Mouse (Mus musculus) small intestine, adult 2 months (tissue): ENCODE results near the gene Hnrnpa1. TPM values are rescaled to one million over a fixed set of nuclear protein-coding genes. Genes with fewer than 3 reads are reported as not detected.
"Not testable (repeated sequence)": the region's sequence is repeated elsewhere in the genome, so short reads cannot be mapped to it uniquely, and the experiment has no call there.

Experiments used
- H3K27ac ChIP-seq: fragments of 200-500 bp; 2 replicates; pipeline ENCODE4 v1.5.1; 2012; ENCODE audit warnings: low read depth, low read length, control low read depth, inconsistent platforms; ENCODE audit not compliant: insufficient read depth
- H3K27me3 ChIP-seq: fragments of 200-500 bp; 2 replicates; pipeline ENCODE4 v1.6.1; 2012; ENCODE audit warnings: mild to moderate bottlenecking, moderate library complexity, low read length, inconsistent platforms; ENCODE audit not compliant: control insufficient read depth, insufficient read depth
- H3K36me3 ChIP-seq: fragments of 200-500 bp; 2 replicates; pipeline ENCODE4 v1.6.1; 2012; ENCODE audit warnings: mild to moderate bottlenecking, low read length, control low read depth, inconsistent platforms; ENCODE audit not compliant: control insufficient read depth, insufficient read depth
- H3K4me1 ChIP-seq: fragments of 200-500 bp; 2 replicates; pipeline ENCODE4 v1.6.1; 2012; ENCODE audit warnings: low read length, inconsistent platforms, mixed read lengths; ENCODE audit not compliant: control insufficient read depth, insufficient read depth, insufficient read length
- H3K4me3 ChIP-seq: fragments of 200-500 bp; 2 replicates; pipeline ENCODE4 v1.5.1; 2012; ENCODE audit warnings: low read depth, mild to moderate bottlenecking, control low read depth, inconsistent platforms, low read length, moderate library complexity
- CTCF ChIP-seq: fragments of 200-500 bp; IDR thresholded peaks from 2 replicates; pipeline ENCODE4 v1.5.1; 2012; ENCODE audit warnings: low read depth, mild to moderate bottlenecking, control low read depth, inconsistent platforms, low read length, moderate library complexity, mixed read lengths; ENCODE audit not compliant: insufficient replicate concordance, insufficient read length; ENCODE audit errors: extremely low read depth
- POLR2A ChIP-seq: fragments of 200-500 bp; IDR thresholded peaks from 2 replicates; pipeline ENCODE4 v1.6.1; 2012; ENCODE audit warnings: low read depth, mild to moderate bottlenecking, control low read depth, inconsistent platforms, low read length, moderate library complexity
- WGBS: fragments of 180-500 bp; shearing (Covaris S2); methylation state at CpG from one replicate; pipeline ENCODE4 v1.1.7; 2018; 5-methylcytosine and 5-hydroxymethylcytosine counted together
- polyA plus RNA-seq: library from polyadenylated mRNA; depleted of rRNA; stranded (reverse); fragments of >200 nt; gene quantifications from 2 replicates; pipeline ENCODE4 v1.2.3, GENCODE M21; 2012

Hnrnpa1 gene
- polyA plus RNA-seq, 1 experiment, result 29.5 TPM

- 76% methylated on average over 2 of the region's 2 CpGs for WGBS
- H3K4me3 ChIP-seq, result no peak overlapping the region
- TF ChIP-seq POLR2A, result no peak
- TF ChIP-seq CTCF, result no peak
- H3K27me3 ChIP-seq, result no peaks in the 10 kb centered on the region
- peaks cover 2% of the 10 kb centered on the region; the same call in 1 of the 2 replicates for H3K4me1 ChIP-seq
- H3K27ac ChIP-seq, result no peak overlapping the region
- 0 out of 2 replicates have a peak, but pooled peaks cover 1% of the 10 kb centered on the region for H3K36me3 ChIP-seq
Observed at GRCm38 (mm10) chr15:103227572-103227971, 12.7 kb upstream of the Hnrnpa1 start.

DNA sequence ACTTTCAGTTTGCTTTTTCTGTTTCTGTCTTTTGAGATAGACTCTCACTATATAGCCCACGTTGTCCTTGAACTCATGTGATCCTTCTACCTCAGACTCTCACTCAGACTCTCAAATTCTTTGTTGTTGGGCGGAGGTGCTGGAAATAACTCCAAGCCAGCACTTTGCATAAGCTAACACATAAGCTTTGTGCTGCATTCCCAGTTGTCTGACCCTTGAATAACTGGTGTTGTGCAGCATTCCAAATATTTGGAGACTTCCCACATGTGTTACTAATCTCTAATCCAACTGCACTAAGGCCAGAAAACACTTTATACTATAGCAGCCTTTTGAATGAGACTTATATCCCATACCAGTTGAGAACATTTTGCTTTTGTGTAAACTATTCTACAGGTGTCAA lies 11.3 kb upstream of the Hnrnpa1 start:
- Histone ChIP-seq H3K27me3 (no peaks in the 10 kb centered on the region), H3K4me3 (no peak overlapping the region), H3K27ac (no peak overlapping the region), H3K4me1 (peaks cover 2% of the 10 kb centered on the region; the same call in 1 of the 2 replicates), H3K36me3 (0 out of 2 replicates have a peak, but pooled peaks cover 1% of the 10 kb centered on the region)
- TF ChIP-seq POLR2A (no peak), CTCF (no peak)
- WGBS, result 52% methylated on average over 2 of the region's 2 CpGs

DNA sequence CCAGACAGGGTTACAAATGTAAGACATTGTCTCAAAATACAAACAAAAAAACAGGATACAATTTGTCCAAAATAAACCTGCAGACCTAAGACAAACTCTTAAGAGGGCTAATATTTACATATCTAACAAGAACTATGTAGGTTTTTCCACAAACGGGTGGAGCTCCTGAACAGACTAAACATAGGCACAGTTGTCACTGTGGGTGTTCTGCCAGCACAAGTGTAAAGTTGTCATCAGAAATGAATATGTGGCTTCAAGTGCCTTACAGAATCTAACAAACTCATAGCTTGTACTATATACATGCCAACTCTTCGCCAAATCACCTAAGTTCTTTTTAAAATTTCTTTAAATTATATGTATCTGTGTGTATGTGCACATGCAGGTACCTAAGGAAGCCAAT lies 7.1 kb upstream of the Hnrnpa1 start:
- Histone ChIP-seq H3K4me3 (no peak overlapping the region), H3K27me3 (no peaks in the 10 kb centered on the region), H3K27ac (no peak overlapping the region), H3K4me1 (peaks cover 2% of the 10 kb centered on the region; the same call in 1 of the 2 replicates), H3K36me3 (0 out of 2 replicates have a peak, but pooled peaks cover 1% of the 10 kb centered on the region)
- TF ChIP-seq POLR2A (no peak), CTCF (no peak)
- 75% methylated on average over 2 of the region's 2 CpGs for WGBS

- TF ChIP-seq POLR2A (no peak), CTCF (no peak)
- Histone ChIP-seq H3K27ac (no peak overlapping the region), H3K27me3 (no peaks in the 10 kb centered on the region), H3K4me3 (no peak overlapping the region), H3K4me1 (no peaks in the 10 kb centered on the region), H3K36me3 (peaks cover 9% of the 10 kb centered on the region)
- 81% methylated on average over 7 of the region's 7 CpGs for WGBS
Observed at GRCm38 (mm10) chr15:103237295-103237694, 2.9 kb upstream of the Hnrnpa1 start.

DNA sequence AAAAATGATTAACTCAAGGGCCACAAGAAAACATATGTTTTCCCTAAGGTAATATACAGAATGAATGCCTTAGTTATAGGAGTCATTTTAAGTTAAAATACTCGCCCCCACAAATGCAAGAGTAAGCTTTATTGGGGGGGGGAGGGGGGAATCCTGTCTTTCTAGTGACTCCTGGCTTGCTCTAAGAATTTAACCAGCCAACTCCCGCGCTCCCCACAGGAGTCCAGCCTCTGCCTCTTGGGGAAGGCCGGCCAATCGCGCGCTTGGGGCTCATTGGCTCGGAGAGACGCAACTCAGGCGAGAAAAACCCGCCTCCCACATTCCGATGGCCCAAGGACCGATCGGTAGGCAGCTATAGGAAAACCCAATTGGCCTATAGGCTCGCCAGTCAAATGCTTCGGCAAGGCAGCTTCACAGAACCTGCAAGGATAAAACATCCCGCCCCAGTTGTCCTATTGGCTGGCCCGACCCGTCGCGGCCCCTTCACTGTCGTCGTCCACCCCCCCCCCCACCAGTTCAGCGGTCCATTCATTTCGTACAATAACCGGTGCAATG lies 1.0 kb upstream of the Hnrnpa1 start:
- Histone ChIP-seq H3K4me1 (peaks cover 4% of the 10 kb centered on the region), H3K36me3 (peaks cover 25% of the 10 kb centered on the region), H3K27ac (peak overlapping the region; percentile 70), H3K4me3 (peak overlapping the region; percentile 80), H3K27me3 (no peaks in the 10 kb centered on the region)
- TF ChIP-seq POLR2A (no peak), CTCF (no peak)
- WGBS, result under 1% methylated on average over 26 of the region's 26 CpGs

DNA sequence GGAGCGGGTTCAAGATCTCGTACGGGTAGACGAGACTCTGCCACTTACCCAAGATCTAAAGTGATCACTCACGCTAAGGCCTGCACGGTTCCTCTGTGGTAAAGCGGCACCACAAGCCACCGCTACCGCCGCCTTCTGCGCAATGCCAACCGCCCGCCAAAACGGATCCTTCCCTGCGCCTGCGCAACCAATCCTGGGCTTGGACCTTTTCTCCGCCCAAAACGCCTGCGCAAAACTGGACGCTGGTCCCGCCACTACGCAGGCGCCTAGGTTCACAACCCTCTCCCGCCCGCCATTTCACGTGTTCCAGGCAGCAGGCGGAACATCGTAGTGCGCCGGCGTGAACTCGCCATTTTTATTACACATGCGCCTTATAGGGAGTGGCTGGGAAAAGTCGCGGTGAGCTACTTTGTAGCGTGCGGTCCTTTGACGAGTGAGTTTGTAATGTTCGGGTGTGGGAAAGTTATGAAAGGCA lies 510 bp upstream of the Hnrnpa1 start, which contains the start of gene Cbx5:
Gene Cbx5, minus strand, starts transcription at position 132 of the 475 bp plus-strand sequence.
- Histone ChIP-seq H3K36me3 (peaks cover 25% of the 10 kb centered on the region), H3K4me3 (peak within 1 kb of the TSS; percentile 80), H3K27me3 (no peaks in the 10 kb centered on the region), H3K4me1 (peaks cover 4% of the 10 kb centered on the region), H3K27ac (peak within 1 kb of the TSS; percentile 88)
- TF ChIP-seq CTCF, result no peak
- 0 out of 2 replicates have a peak, but pooled peaks have one; percentile 17 for TF ChIP-seq POLR2A
- under 1% methylated on average over 39 of the region's 39 CpGs for WGBS

DNA sequence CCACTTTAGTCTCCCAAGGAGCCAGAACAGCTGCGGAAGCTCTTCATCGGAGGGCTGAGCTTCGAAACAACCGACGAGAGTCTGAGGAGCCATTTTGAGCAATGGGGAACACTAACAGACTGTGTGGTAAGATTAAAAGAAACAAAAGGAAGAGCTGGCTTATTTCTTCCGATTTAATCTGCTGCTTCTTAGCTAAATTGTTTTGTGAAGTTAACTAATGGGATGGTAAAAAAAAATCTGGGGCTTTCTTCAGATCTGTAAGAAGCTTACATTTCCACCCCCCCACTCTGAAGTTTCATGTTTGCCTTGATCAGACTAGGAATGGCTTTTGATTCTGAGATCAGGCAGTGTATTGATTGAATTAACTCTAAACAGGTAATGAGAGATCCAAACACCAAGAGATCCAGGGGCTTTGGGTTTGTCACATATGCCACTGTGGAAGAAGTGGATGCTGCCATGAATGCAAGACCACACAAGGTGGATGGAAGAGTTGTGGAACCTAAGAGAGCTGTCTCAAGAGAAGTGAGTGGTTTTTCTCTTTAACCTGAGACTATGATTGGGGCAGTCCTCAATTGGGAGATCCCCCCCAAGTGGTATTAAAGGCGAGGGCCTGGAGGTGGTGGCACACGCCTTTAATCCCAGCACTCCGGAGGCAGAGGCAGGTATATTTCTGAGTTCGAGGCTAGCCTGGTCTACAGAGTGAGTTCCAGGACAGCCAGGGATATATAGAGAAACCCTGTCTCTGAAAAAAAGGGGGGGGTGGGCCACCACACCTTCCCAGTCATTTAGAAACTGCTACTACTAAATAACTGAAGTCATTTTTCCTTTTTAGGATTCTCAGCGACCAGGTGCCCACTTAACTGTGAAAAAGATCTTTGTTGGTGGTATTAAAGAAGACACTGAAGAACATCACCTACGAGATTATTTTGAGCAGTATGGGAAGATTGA lies 1.1 kb downstream of the Hnrnpa1 start:
- peak overlapping the region; percentile 88; the same call in 1 of the 2 replicates for H3K27ac ChIP-seq
- WGBS, result 3% methylated on average over 12 of the region's 12 CpGs
- H3K4me3 ChIP-seq, result peak overlapping the region; percentile 80
- H3K36me3 ChIP-seq, result peaks cover 38% of the 10 kb centered on the region
- not testable (repeated sequence) for H3K4me1 ChIP-seq, H3K27me3 ChIP-seq
